Mouse (Mus musculus) testis, adult 2 months (tissue): ENCODE data around the gene Bod1. TPM values are rescaled to one million over a fixed set of nuclear protein-coding genes. Genes with fewer than 3 reads are reported as not detected.

Source experiments
- H3K27ac ChIP-seq: fragments of 200-500 bp; 2 replicates; pipeline ENCODE4 v1.5.1; 2012; ENCODE audit warnings: low read depth, low read length; ENCODE audit not compliant: control insufficient read depth, insufficient read depth
- H3K27me3 ChIP-seq: fragments of 200-500 bp; 2 replicates; pipeline ENCODE4 v1.6.1; 2012; ENCODE audit warnings: mild to moderate bottlenecking, low read length, moderate library complexity; ENCODE audit not compliant: control insufficient read depth, insufficient read depth
- H3K36me3 ChIP-seq: fragments of 200-500 bp; 2 replicates; pipeline ENCODE4 v1.6.1; 2012; ENCODE audit warnings: mild to moderate bottlenecking, low read length; ENCODE audit not compliant: control insufficient read depth, insufficient read depth
- H3K4me1 ChIP-seq: fragments of 200-500 bp; 2 replicates; pipeline ENCODE4 v1.6.1; 2012; ENCODE audit warnings: low read length; ENCODE audit not compliant: control insufficient read depth, insufficient read depth
- H3K4me3 ChIP-seq: fragments of 200-500 bp; 2 replicates; pipeline ENCODE4 v1.5.1; 2012; ENCODE audit warnings: low read depth, mild to moderate bottlenecking, low read length, moderate library complexity, mixed read lengths; ENCODE audit not compliant: control insufficient read depth
- CTCF ChIP-seq: fragments of 200-500 bp; IDR thresholded peaks from 2 replicates; pipeline ENCODE4 v1.5.1; 2012; ENCODE audit warnings: low read depth, mild to moderate bottlenecking, inconsistent platforms, low read length, moderate library complexity; ENCODE audit not compliant: control insufficient read depth, insufficient read depth, insufficient replicate concordance
- POLR2A ChIP-seq: fragments of 200-500 bp; IDR thresholded peaks from 2 replicates; pipeline ENCODE4 v1.6.1; 2012; ENCODE audit warnings: low read depth, mild to moderate bottlenecking, inconsistent platforms, low read length, moderate library complexity; ENCODE audit not compliant: control insufficient read depth
- polyA plus RNA-seq: library from polyadenylated mRNA; depleted of rRNA; stranded (reverse); fragments of >200 nt; gene quantifications from 2 replicates; pipeline ENCODE4 v1.2.3, GENCODE M21; 2012; rRNA removed

The Bod1 gene
- 81.8 and 89.7 TPM in 2 replicates for polyA plus RNA-seq

- Histone ChIP-seq H3K27ac (peak within 1 kb of the TSS; percentile 51; the same call in 1 of the 2 replicates), H3K36me3 (peaks cover 1% of the 10 kb centered on the region; the same call in 1 of the 2 replicates), H3K4me1 (peaks cover 2% of the 10 kb centered on the region; the same call in 1 of the 2 replicates), H3K4me3 (peak within 1 kb of the TSS; percentile 94), H3K27me3 (no peaks in the 10 kb centered on the region)
- TF ChIP-seq POLR2A, result peak; percentile 70
- no peak for TF ChIP-seq CTCF
These were observed at the start of gene Bod1 for GRCm38 (mm10) chr11:31671354-31672169. Bod1 (minus strand) TSS chr11:31671885.

GRCm38 (mm10) chr11:31719090-31719489 lies 47.4 kb upstream of the Bod1 start:
- no peaks in the 10 kb centered on the region for H3K4me1 ChIP-seq
- H3K36me3 ChIP-seq, result no peaks in the 10 kb centered on the region
- H3K27me3 ChIP-seq, result no peaks in the 10 kb centered on the region
- H3K27ac ChIP-seq, result no peak overlapping the region
- no peak overlapping the region for H3K4me3 ChIP-seq
- TF ChIP-seq POLR2A (no peak), CTCF (no peak)

- Histone ChIP-seq H3K36me3 (no peaks in the 10 kb centered on the region), H3K27ac (no peak overlapping the region), H3K4me1 (no peaks in the 10 kb centered on the region), H3K4me3 (no peak overlapping the region), H3K27me3 (no peaks in the 10 kb centered on the region)
- TF ChIP-seq CTCF (no peak), POLR2A (no peak)
These were observed 46.4 kb upstream of the Bod1 start for GRCm38 (mm10) chr11:31717926-31718735.

GRCm38 (mm10) chr11:31713641-31714121 lies 42.0 kb upstream of the Bod1 start:
- Histone ChIP-seq H3K4me1 (no peaks in the 10 kb centered on the region), H3K27me3 (no peaks in the 10 kb centered on the region), H3K27ac (no peak overlapping the region), H3K36me3 (no peaks in the 10 kb centered on the region), H3K4me3 (no peak overlapping the region)
- TF ChIP-seq CTCF (no peak), POLR2A (no peak)

GRCm38 (mm10) chr11:31713116-31713515 lies 41.4 kb upstream of the Bod1 start:
- H3K27ac ChIP-seq, result no peak overlapping the region
- H3K36me3 ChIP-seq, result no peaks in the 10 kb centered on the region
- no peak overlapping the region for H3K4me3 ChIP-seq
- no peaks in the 10 kb centered on the region for H3K4me1 ChIP-seq
- no peak for TF ChIP-seq POLR2A
- no peak for TF ChIP-seq CTCF
- no peaks in the 10 kb centered on the region for H3K27me3 ChIP-seq

GRCm38 (mm10) chr11:31707771-31708170 lies 36.1 kb upstream of the Bod1 start:
- Histone ChIP-seq H3K4me3 (no peak overlapping the region), H3K27ac (no peak overlapping the region), H3K27me3 (no peaks in the 10 kb centered on the region), H3K4me1 (no peaks in the 10 kb centered on the region), H3K36me3 (no peaks in the 10 kb centered on the region)
- TF ChIP-seq CTCF (no peak), POLR2A (no peak)

GRCm38 (mm10) chr11:31703173-31703572 lies 31.5 kb upstream of the Bod1 start:
- Histone ChIP-seq H3K36me3 (no peaks in the 10 kb centered on the region), H3K4me1 (no peaks in the 10 kb centered on the region), H3K4me3 (peak overlapping the region; percentile 30), H3K27ac (no peak overlapping the region), H3K27me3 (no peaks in the 10 kb centered on the region)
- TF ChIP-seq CTCF (no peak), POLR2A (no peak)
